Mouse (Mus musculus) thymus, adult 18-20 months (tissue): ENCODE measurements around the gene C530008M17Rik.
A peak's percentile ranks its signal among the peaks of the same experiment; 100 is the strongest.

Experiments
- DNase-seq, 2 experiments: peaks; one replicate each; pipeline ENCODE4 v3.0.0; 2022; ENCODE audit warnings: mixed read lengths in 2 of 2

The C530008M17Rik gene

GRCm38 (mm10) chr5:76843448-76843847, 187.1 kb downstream of the C530008M17Rik start:
- DNase-seq = no peak

GRCm38 (mm10) chr5:76843851-76844419, 187.6 kb downstream of the C530008M17Rik start:
- no peak for DNase-seq

- no peak for DNase-seq
Measured at GRCm38 (mm10) chr5:76844618-76845186, 188.4 kb downstream of the C530008M17Rik start.

- DNase-seq = no peak
Measured at GRCm38 (mm10) chr5:76847106-76847505, 190.8 kb downstream of the C530008M17Rik start.

- no peak for DNase-seq
Measured at GRCm38 (mm10) chr5:76851316-76851715, 195.0 kb downstream of the C530008M17Rik start.

- peak; percentile 41 to 50 for DNase-seq
Measured at GRCm38 (mm10) chr5:76853549-76853948, 197.2 kb downstream of the C530008M17Rik start.

- DNase-seq = no peak
Measured at GRCm38 (mm10) chr5:76855829-76856600, 199.7 kb downstream of the C530008M17Rik start.

GRCm38 (mm10) chr5:76857103-76858015, 201.0 kb downstream of the C530008M17Rik start:
- DNase-seq = no peak

GRCm38 (mm10) chr5:76858444-76858843, 202.1 kb downstream of the C530008M17Rik start:
- DNase-seq = no peak

GRCm38 (mm10) chr5:76866819-76867218, 210.5 kb downstream of the C530008M17Rik start:
- no peak for DNase-seq

GRCm38 (mm10) chr5:76868693-76869286, 212.5 kb downstream of the C530008M17Rik start:
- peak in 1 of 2 experiments; percentile 45 for DNase-seq

GRCm38 (mm10) chr5:76869553-76869952, 213.2 kb downstream of the C530008M17Rik start:
- no peak for DNase-seq

- no peak for DNase-seq
Measured at GRCm38 (mm10) chr5:76876106-76876758, 219.9 kb downstream of the C530008M17Rik start.

GRCm38 (mm10) chr5:76884107-76884506, 227.8 kb downstream of the C530008M17Rik start:
- DNase-seq = no peak

- no peak for DNase-seq
Measured at GRCm38 (mm10) chr5:76887011-76887410, 230.7 kb downstream of the C530008M17Rik start.

GRCm38 (mm10) chr5:76892608-76893007, 236.3 kb downstream of the C530008M17Rik start:
- no peak for DNase-seq

GRCm38 (mm10) chr5:76893084-76893483, 236.8 kb downstream of the C530008M17Rik start:
- no peak for DNase-seq

- DNase-seq = no peak
Measured at GRCm38 (mm10) chr5:76902131-76902530, 245.8 kb downstream of the C530008M17Rik start.

GRCm38 (mm10) chr5:76904713-76905404, 248.5 kb downstream of the C530008M17Rik start:
- DNase-seq = no peak

GRCm38 (mm10) chr5:76905405-76906154, 249.3 kb downstream of the C530008M17Rik start, which contains the start of gene Aasdh:
Gene Aasdh, minus strand, starts transcription at chr5:76905514.
- peak; percentile 86 to 87 for DNase-seq
